Mouse (Mus musculus): ENCODE results near the gene Kat2b. TPM values are rescaled to one million over a fixed set of nuclear protein-coding genes. Genes with fewer than 3 reads are reported as not detected.

Gene Kat2b
- polyA plus RNA-seq, 1 experiment from 2014 or later, result 5.0 TPM

DNA sequence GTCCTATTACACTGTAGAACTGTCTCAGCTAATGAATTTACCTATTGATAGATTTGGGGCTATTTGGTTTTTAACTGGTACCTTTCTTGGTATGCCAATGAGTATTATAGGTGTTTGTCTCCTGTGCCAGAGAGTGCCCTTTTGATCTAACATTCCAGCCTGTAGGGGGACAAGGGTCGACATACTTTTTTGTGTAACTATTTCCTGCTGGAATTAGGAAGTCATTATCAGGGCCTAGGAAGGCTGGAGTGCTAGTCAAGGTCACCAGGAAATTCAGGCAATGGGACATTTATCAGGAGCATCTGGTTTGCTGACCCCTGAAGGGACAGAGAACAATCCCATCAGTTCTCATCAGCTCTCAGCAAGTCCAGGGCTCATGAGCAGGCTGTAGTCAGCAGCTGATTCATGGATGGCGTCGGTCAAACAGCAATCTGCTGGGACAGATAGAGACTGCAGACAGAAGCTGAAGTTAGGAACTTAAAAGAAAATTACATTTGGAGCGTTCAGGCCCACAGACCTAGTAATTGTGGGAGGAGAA lies 6.4 kb downstream of the Kat2b start:
- Histone ChIP-seq H3K27ac (no peak overlapping the region), H3K27me3 (no peaks in the 10 kb centered on the region), H3K9ac (replicated peaks) (no peak overlapping the region), H3K4me3 (replicated peaks) (no peak overlapping the region), H3K36me3 (no peaks in the 10 kb centered on the region), H3K9me3 (no peaks in the 10 kb centered on the region), H3K4me2 (replicated peaks) (no peak overlapping the region), H3K4me1 (replicated peaks) (peaks cover 27% of the 10 kb centered on the region)
- no peak for ATAC-seq
- 86% methylated on average over 4 of the region's 4 CpGs for WGBS

- Histone ChIP-seq H3K9ac (replicated peaks) (no peak overlapping the region), H3K4me1 (replicated peaks) (peaks cover 7% of the 10 kb centered on the region; the same call in 1 of the 2 replicates), H3K4me3 (replicated peaks) (no peak overlapping the region), H3K27me3 (no peaks in the 10 kb centered on the region), H3K4me2 (replicated peaks) (no peak overlapping the region), H3K9me3 (no peaks in the 10 kb centered on the region), H3K27ac (no peak overlapping the region), H3K36me3 (no peaks in the 10 kb centered on the region)
- ATAC-seq, result no peak
- 93% methylated on average over 2 of the region's 2 CpGs for WGBS
Observed at GRCm38 (mm10) chr17:53577151-53577550, 10.5 kb downstream of the Kat2b start.

GRCm38 (mm10) chr17:53577754-53578153 lies 11.1 kb downstream of the Kat2b start:
- Histone ChIP-seq H3K4me3 (replicated peaks) (no peak overlapping the region), H3K36me3 (no peaks in the 10 kb centered on the region), H3K9me3 (no peaks in the 10 kb centered on the region), H3K27ac (no peak overlapping the region), H3K27me3 (no peaks in the 10 kb centered on the region), H3K4me1 (replicated peaks) (peaks cover 7% of the 10 kb centered on the region; the same call in 1 of the 2 replicates), H3K9ac (replicated peaks) (no peak overlapping the region), H3K4me2 (replicated peaks) (no peak overlapping the region)
- ATAC-seq, result no peak
- WGBS, result 84% methylated on average over 5 of the region's 5 CpGs

- no peak for ATAC-seq
- no peaks in the 10 kb centered on the region for H3K9me3 ChIP-seq
- H3K4me1 ChIP-seq (replicated peaks), result peaks cover 7% of the 10 kb centered on the region; the same call in 1 of the 2 replicates
- no peak overlapping the region for H3K4me2 ChIP-seq (replicated peaks)
- no peak overlapping the region for H3K4me3 ChIP-seq (replicated peaks)
- H3K27ac ChIP-seq, result no peak overlapping the region
- no peak overlapping the region for H3K9ac ChIP-seq (replicated peaks)
- 81% methylated on average over 6 of the region's 6 CpGs for WGBS
- no peaks in the 10 kb centered on the region for H3K27me3 ChIP-seq
- no peaks in the 10 kb centered on the region for H3K36me3 ChIP-seq
Observed at GRCm38 (mm10) chr17:53578249-53578648, 11.6 kb downstream of the Kat2b start.

GRCm38 (mm10) chr17:53578776-53579175 lies 12.1 kb downstream of the Kat2b start:
- Histone ChIP-seq H3K9me3 (no peaks in the 10 kb centered on the region), H3K27me3 (no peaks in the 10 kb centered on the region), H3K4me2 (replicated peaks) (no peak overlapping the region), H3K4me1 (replicated peaks) (peaks cover 7% of the 10 kb centered on the region; the same call in 1 of the 2 replicates), H3K9ac (replicated peaks) (no peak overlapping the region), H3K36me3 (no peaks in the 10 kb centered on the region), H3K4me3 (replicated peaks) (no peak overlapping the region), H3K27ac (no peak overlapping the region)
- WGBS, result 68% methylated on average over 9 of the region's 9 CpGs
- ATAC-seq, result no peak

- Histone ChIP-seq H3K27me3 (no peaks in the 10 kb centered on the region), H3K4me1 (replicated peaks) (peaks cover 4% of the 10 kb centered on the region; the same call in 1 of the 2 replicates), H3K9ac (replicated peaks) (no peak overlapping the region), H3K36me3 (no peaks in the 10 kb centered on the region), H3K4me3 (replicated peaks) (no peak overlapping the region), H3K4me2 (replicated peaks) (no peak overlapping the region), H3K9me3 (no peaks in the 10 kb centered on the region), H3K27ac (no peak overlapping the region)
- ATAC-seq, result no peak
- 40% methylated on average over 4 of the region's 4 CpGs for WGBS
Observed at GRCm38 (mm10) chr17:53579612-53580011, 13.0 kb downstream of the Kat2b start.

DNA sequence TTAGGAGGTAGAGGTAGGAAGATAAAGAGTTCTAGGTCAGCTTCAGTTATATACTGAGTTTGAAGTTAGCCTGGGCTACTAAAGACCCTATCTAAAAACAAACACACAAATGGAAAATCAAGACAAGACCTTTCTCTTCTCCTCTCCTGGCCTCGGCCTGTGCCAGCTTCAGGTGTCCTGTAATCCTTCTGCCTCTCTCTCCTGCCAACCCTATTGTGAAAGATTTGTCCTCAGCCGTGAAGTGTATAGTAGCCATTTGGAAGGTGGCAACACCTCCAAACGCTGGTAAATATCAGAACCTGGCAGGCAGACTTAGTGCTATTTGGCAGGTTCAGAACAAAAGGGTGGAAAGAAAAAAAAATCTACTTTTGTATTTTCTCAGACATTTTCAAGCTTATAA lies 13.6 kb downstream of the Kat2b start:
- no peaks in the 10 kb centered on the region for H3K9me3 ChIP-seq
- 61% methylated on average over 3 of the region's 3 CpGs for WGBS
- no peak for ATAC-seq
- H3K4me1 ChIP-seq (replicated peaks), result peaks cover 4% of the 10 kb centered on the region; the same call in 1 of the 2 replicates
- no peak overlapping the region for H3K4me3 ChIP-seq (replicated peaks)
- H3K27ac ChIP-seq, result no peak overlapping the region
- no peak overlapping the region for H3K4me2 ChIP-seq (replicated peaks)
- H3K36me3 ChIP-seq, result no peaks in the 10 kb centered on the region
- no peaks in the 10 kb centered on the region for H3K27me3 ChIP-seq
- H3K9ac ChIP-seq (replicated peaks), result no peak overlapping the region

- Histone ChIP-seq H3K36me3 (no peaks in the 10 kb centered on the region), H3K4me2 (replicated peaks) (no peak overlapping the region), H3K9me3 (no peaks in the 10 kb centered on the region), H3K27ac (no peak overlapping the region), H3K27me3 (no peaks in the 10 kb centered on the region), H3K4me3 (replicated peaks) (no peak overlapping the region), H3K4me1 (replicated peaks) (peaks cover 10% of the 10 kb centered on the region), H3K9ac (replicated peaks) (no peak overlapping the region)
- WGBS, result 77% methylated on average over 4 of the region's 4 CpGs
- no peak for ATAC-seq
Observed at GRCm38 (mm10) chr17:53582026-53582585, 15.4 kb downstream of the Kat2b start.

- no peak overlapping the region for H3K9ac ChIP-seq (replicated peaks)
- no peak overlapping the region for H3K4me3 ChIP-seq (replicated peaks)
- WGBS, result 85% methylated on average over 7 of the region's 7 CpGs
- H3K9me3 ChIP-seq, result no peaks in the 10 kb centered on the region
- H3K27me3 ChIP-seq, result no peaks in the 10 kb centered on the region
- H3K36me3 ChIP-seq, result no peaks in the 10 kb centered on the region
- peaks cover 17% of the 10 kb centered on the region for H3K4me1 ChIP-seq (replicated peaks)
- no peak for ATAC-seq
- H3K27ac ChIP-seq, result no peak overlapping the region
- no peak overlapping the region for H3K4me2 ChIP-seq (replicated peaks)
Observed at GRCm38 (mm10) chr17:53582805-53583204, 16.1 kb downstream of the Kat2b start.

DNA sequence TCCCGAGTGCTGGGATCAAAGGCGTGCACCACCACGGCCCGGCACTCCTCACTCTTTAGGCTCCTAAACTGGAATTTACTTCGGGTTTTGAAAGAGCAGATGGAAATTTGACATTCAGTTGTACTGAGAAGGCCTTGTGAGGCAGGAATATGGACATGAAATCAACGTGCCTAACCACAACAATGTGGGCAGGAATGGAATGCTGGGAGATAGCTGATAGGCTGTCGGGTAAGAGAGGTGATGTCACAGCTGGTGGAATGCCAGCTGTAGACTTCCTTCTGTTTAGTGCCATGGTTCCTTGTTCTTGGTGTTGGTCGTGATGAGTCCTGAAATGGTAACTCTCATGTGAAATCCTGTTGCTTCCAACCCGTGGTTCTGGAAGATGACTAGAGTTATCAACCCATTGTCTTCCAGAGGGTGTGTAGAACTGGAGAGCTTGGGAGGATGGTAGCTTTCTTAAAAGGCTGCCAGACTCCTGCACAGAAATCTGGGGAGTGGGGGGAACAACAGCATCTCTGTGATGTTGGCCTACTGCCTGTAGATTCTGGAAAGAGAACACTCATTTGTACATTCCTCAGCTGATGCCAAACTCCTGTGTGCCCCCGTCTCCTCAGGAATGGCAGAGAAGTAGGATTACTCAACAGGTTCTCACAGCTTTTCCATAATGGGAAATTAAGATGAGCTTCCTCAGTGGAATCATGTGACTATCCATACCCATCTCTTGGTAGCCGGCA lies 17.4 kb downstream of the Kat2b start:
- peaks cover 17% of the 10 kb centered on the region for H3K4me1 ChIP-seq (replicated peaks)
- 91% methylated on average over 11 of the region's 11 CpGs for WGBS
- no peak overlapping the region for H3K4me2 ChIP-seq (replicated peaks)
- H3K4me3 ChIP-seq (replicated peaks), result no peak overlapping the region
- H3K9ac ChIP-seq (replicated peaks), result no peak overlapping the region
- no peaks in the 10 kb centered on the region for H3K36me3 ChIP-seq
- ATAC-seq, result no peak
- no peak overlapping the region for H3K27ac ChIP-seq
- no peaks in the 10 kb centered on the region for H3K27me3 ChIP-seq
- H3K9me3 ChIP-seq, result no peaks in the 10 kb centered on the region

DNA sequence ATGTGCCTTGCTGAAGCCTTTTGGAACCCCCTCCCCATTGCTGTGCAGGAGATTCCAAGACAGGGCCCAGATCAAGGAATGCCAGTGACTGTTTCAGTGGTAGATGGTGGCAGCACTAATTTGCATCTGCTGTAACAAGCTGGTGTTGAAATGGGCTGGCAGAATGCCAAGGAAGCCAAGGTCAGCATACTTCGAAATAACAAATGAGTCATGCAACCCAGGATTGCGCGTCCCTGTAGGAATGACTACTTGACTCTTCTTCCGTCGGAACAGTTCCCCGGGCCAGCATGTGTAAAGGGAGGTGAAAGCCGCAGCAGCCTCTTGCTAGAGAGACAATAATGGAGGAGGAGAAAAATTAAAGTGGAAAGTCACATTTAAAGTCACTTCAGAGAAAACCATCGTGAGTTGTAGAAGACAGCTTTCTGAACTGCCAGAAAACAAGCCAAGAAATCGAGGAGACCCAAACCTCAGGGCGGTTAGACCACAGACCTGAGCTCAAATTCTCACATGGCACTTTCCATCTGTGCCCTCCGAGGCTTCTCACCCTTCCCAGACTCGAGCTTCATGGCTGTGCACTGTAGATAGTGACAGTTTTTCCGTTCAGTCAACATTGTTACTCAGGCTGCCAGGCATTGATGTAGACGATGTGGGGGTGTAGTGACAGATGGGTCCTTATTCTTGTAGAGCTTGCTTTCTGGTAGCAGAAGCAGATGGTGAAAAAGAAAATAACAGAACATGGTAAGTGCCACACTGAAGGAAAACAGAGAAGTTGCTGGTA lies 20.6 kb downstream of the Kat2b start:
- ATAC-seq, result peak; percentile 69
- no peaks in the 10 kb centered on the region for H3K36me3 ChIP-seq
- peaks cover 17% of the 10 kb centered on the region for H3K4me1 ChIP-seq (replicated peaks)
- H3K4me3 ChIP-seq (replicated peaks), result no peak overlapping the region
- H3K9ac ChIP-seq (replicated peaks), result no peak overlapping the region
- WGBS, result 59% methylated on average over 14 of the region's 14 CpGs
- no peaks in the 10 kb centered on the region for H3K27me3 ChIP-seq
- H3K4me2 ChIP-seq (replicated peaks), result no peak overlapping the region
- H3K9me3 ChIP-seq, result no peaks in the 10 kb centered on the region
- peak overlapping the region; percentile 45; the same call in 1 of the 2 replicates for H3K27ac ChIP-seq

All from midbrain, embryonic 13.5 days (tissue).